In genomic region chr2:172831762-172832161, GRCm38 (mm10) we compare ENCODE assay signal across 8 mouse cellular contexts.
DNase-seq lines count a peak whose midpoint lies in the region; ATAC-seq and TF ChIP-seq lines count a peak whose summit lies in the region.

No protein-coding gene starts in this region.

- no peaks in the 10 kb centered on the region for H3K9me3 ChIP-seq in kidney, embryonic 14.5 days (ENCODE audit: control insufficient read depth, low read length)
- no peaks in the 10 kb centered on the region for H3K9me3 ChIP-seq in limb, embryonic 15.5 days
- H3K9me3 ChIP-seq in stomach, embryonic 14.5 days (ENCODE audit: control insufficient read depth, low read depth, low read length), result no peaks in the 10 kb centered on the region

- no peak overlapping the region for H3K4me3 ChIP-seq in heart, adult 2 months
- no peak overlapping the region for H3K4me3 ChIP-seq in kidney, embryonic 14.5 days (ENCODE audit: low read length)
- H3K4me3 ChIP-seq in limb, embryonic 15.5 days, result no peak overlapping the region
- no peak overlapping the region for H3K4me3 ChIP-seq in stomach, embryonic 14.5 days (ENCODE audit: low read depth, low read length)

- no peak for TF ChIP-seq EP300 in heart, adult 2 months (IDR thresholded peaks at IDR 0.05; ENCODE audit: insufficient read depth, low read depth, low read length)

- peak; percentile 75 for TF ChIP-seq CTCF in heart, adult 2 months (IDR thresholded peaks at IDR 0.05)

- H3K4me1 ChIP-seq in heart, adult 2 months (ENCODE audit: control insufficient read depth, insufficient read depth, low read length), result no peaks in the 10 kb centered on the region
- H3K4me1 ChIP-seq in kidney, embryonic 14.5 days (ENCODE audit: control insufficient read depth, insufficient read depth, low read length), result peaks cover 7% of the 10 kb centered on the region; the same call in 1 of the 2 replicates
- H3K4me1 ChIP-seq in limb, embryonic 15.5 days, result peaks cover 23% of the 10 kb centered on the region
- peaks cover 5% of the 10 kb centered on the region; the same call in 1 of the 2 replicates for H3K4me1 ChIP-seq in stomach, embryonic 14.5 days (ENCODE audit: control insufficient read depth, insufficient read depth, low read length)

- peak; percentile 61 to 75 for DNase-seq in heart, adult 2 months
- no peak for DNase-seq in heart, postnatal 25 days (ENCODE audit: low spot score)
- peak; percentile 92 for DNase-seq in embryo, embryonic 10.5 days (ENCODE audit: low spot score)
- DNase-seq in heart, adult 8-10 months (ENCODE audit: low spot score), result peak; percentile 41
- peak; percentile 86 for DNase-seq in naive thymus-derived CD4-positive, alpha-beta T cell, adult 2 months (ENCODE audit: low read depth)

- ATAC-seq in kidney, embryonic 14.5 days (ENCODE audit: low FRiP score, low TSS enrichment), result peak; percentile 68
- ATAC-seq in limb, embryonic 15.5 days (ENCODE audit: insufficient number of reproducible peaks, low FRiP score, low TSS enrichment, low read depth), result no peak
- ATAC-seq in stomach, embryonic 14.5 days (ENCODE audit: insufficient number of reproducible peaks, insufficient read depth, low FRiP score, low read depth), result peak; percentile 53; the same call in 1 of the 2 replicates

- no peaks in the 10 kb centered on the region for H3K79me2 ChIP-seq in heart, adult 2 months (replicated peaks; ENCODE audit: control insufficient read depth, insufficient read depth, low read length)

- H3K27me3 ChIP-seq in heart, adult 2 months (ENCODE audit: control insufficient read depth, insufficient read depth, low read length), result no peaks in the 10 kb centered on the region
- no peaks in the 10 kb centered on the region for H3K27me3 ChIP-seq in kidney, embryonic 14.5 days (ENCODE audit: control insufficient read depth, insufficient read depth, low read length)
- H3K27me3 ChIP-seq in limb, embryonic 15.5 days, result no peaks in the 10 kb centered on the region
- no peaks in the 10 kb centered on the region for H3K27me3 ChIP-seq in stomach, embryonic 14.5 days (ENCODE audit: control insufficient read depth, insufficient read depth, low read length)

- H3K9ac ChIP-seq in heart, adult 2 months (ENCODE audit: low read depth, low read length), result no peak overlapping the region
- no peak overlapping the region for H3K9ac ChIP-seq in kidney, embryonic 14.5 days (ENCODE audit: low read depth, low read length)
- no peak overlapping the region for H3K9ac ChIP-seq in limb, embryonic 15.5 days
- no peak overlapping the region for H3K9ac ChIP-seq in stomach, embryonic 14.5 days (replicated peaks; ENCODE audit: low read depth, low read length)

- no peak for TF ChIP-seq POLR2A in heart, adult 2 months (IDR thresholded peaks at IDR 0.05; ENCODE audit: insufficient read depth, low read depth, low read length)

- intact Hi-C loops in heart, adult 2 months (cut with DNase I), result loop anchor here (1.0 to 2.0 kb wide), 3 partner anchors 109 to 257 kb away; partner anchors contain the start of gene Bmp7
- intact Hi-C loops in heart, postnatal 25 days (cut with DNase I), result loop anchor here (1.0 to 5.0 kb wide), 3 partner anchors 116 to 256 kb away; no protein-coding TSS in a partner anchor

- WGBS in heart, adult 2 months, result 13% methylated on average over 5 of the region's 5 CpGs
- WGBS in kidney, embryonic 14.5 days, result 15% methylated on average over 5 of the region's 5 CpGs
- WGBS in limb, embryonic 15.5 days, result 21% methylated on average over 5 of the region's 5 CpGs
- WGBS in stomach, embryonic 14.5 days, result 15% methylated on average over 5 of the region's 5 CpGs

- H3K27ac ChIP-seq in heart, adult 2 months, result no peak overlapping the region
- no peak overlapping the region for H3K27ac ChIP-seq in kidney, embryonic 14.5 days (ENCODE audit: low read depth, low read length)
- 0 out of 2 replicates have a peak overlapping the region, but pooled peaks have one; percentile 18 for H3K27ac ChIP-seq in limb, embryonic 15.5 days
- no peak overlapping the region for H3K27ac ChIP-seq in stomach, embryonic 14.5 days (ENCODE audit: low read length)

- no peak overlapping the region for H3K4me2 ChIP-seq in kidney, embryonic 14.5 days (replicated peaks; ENCODE audit: low read depth, low read length)
- H3K4me2 ChIP-seq in limb, embryonic 15.5 days, result no peak overlapping the region
- H3K4me2 ChIP-seq in stomach, embryonic 14.5 days (replicated peaks; ENCODE audit: low read depth, low read length), result no peak overlapping the region

- H3K36me3 ChIP-seq in heart, adult 2 months (ENCODE audit: control insufficient read depth, insufficient read depth, low read length), result no peaks in the 10 kb centered on the region
- no peaks in the 10 kb centered on the region for H3K36me3 ChIP-seq in kidney, embryonic 14.5 days (ENCODE audit: control insufficient read depth, insufficient read depth, low read length)
- H3K36me3 ChIP-seq in limb, embryonic 15.5 days, result no peaks in the 10 kb centered on the region
- H3K36me3 ChIP-seq in stomach, embryonic 14.5 days (ENCODE audit: control insufficient read depth, insufficient read depth, low read length), result no peaks in the 10 kb centered on the region
